Mouse (Mus musculus) lung, postnatal 0 days (tissue): Measurements from ENCODE around the gene Bmp10. TPM values are rescaled to one million over a fixed set of nuclear protein-coding genes. Genes with fewer than 3 reads are reported as not detected.
"Not testable (repeated sequence)": the region's sequence is repeated elsewhere in the genome, so short reads cannot be mapped to it uniquely, and the experiment has no call there.

Experiments used
- ATAC-seq: fragments of 200-750 bp; cut with Nextera tagmentation; 2 replicates; pipeline ENCODE4 v1.8.0; 2017; ENCODE audit warnings: moderate library complexity
- DNase-seq: peaks from one replicate; pipeline ENCODE4 v3.0.0-alpha.2; 2016; ENCODE audit warnings: low spot score
- H3K27ac ChIP-seq: fragments of 300-500 bp; sonication (generic); 2 replicates; pipeline ENCODE4 v1.5.1; 2014; ENCODE audit warnings: antibody characterized with exemption, mild to moderate bottlenecking, low read length, mixed read lengths
- H3K27me3 ChIP-seq: fragments of 300-500 bp; sonication (generic); replicated peaks from 2 replicates; pipeline ENCODE4 v1.6.1; 2014; ENCODE audit warnings: low read length, mixed read lengths; ENCODE audit not compliant: insufficient read depth
- H3K36me3 ChIP-seq: fragments of 300-500 bp; sonication (generic); 2 replicates; pipeline ENCODE4 v1.6.1; 2014; ENCODE audit warnings: low read length, mixed read lengths; ENCODE audit not compliant: insufficient read depth
- H3K4me1 ChIP-seq: fragments of 300-500 bp; sonication (generic); 2 replicates; pipeline ENCODE4 v1.6.1; 2014; ENCODE audit warnings: antibody characterized with exemption, low read depth, low read length, mixed read lengths; ENCODE audit not compliant: insufficient read depth
- H3K4me2 ChIP-seq: fragments of 300-500 bp; sonication (generic); replicated peaks from 2 replicates; pipeline ENCODE4 v1.6.1; 2014; ENCODE audit warnings: low read depth, mild to moderate bottlenecking, low read length, moderate library complexity, mixed read lengths
- H3K4me3 ChIP-seq: fragments of 300-500 bp; sonication (generic); 2 replicates; pipeline ENCODE4 v1.5.1; 2014; ENCODE audit warnings: low read depth, low read length
- H3K9ac ChIP-seq: fragments of 300-500 bp; sonication (generic); replicated peaks from 2 replicates; pipeline ENCODE4 v1.6.1; 2014; ENCODE audit warnings: low read depth, mild to moderate bottlenecking
- H3K9me3 ChIP-seq: fragments of 300-500 bp; sonication (generic); 2 replicates; pipeline ENCODE4 v1.6.1; 2016; ENCODE audit warnings: low read length, mixed read lengths
- CTCF ChIP-seq: IDR thresholded peaks from 2 replicates; pipeline ENCODE4 v1.5.1; 2016; ENCODE audit warnings: antibody characterized with exemption, mild to moderate bottlenecking
- EP300 ChIP-seq: IDR thresholded peaks from 2 replicates; pipeline ENCODE4 v1.6.1; 2016; ENCODE audit warnings: antibody characterized with exemption, mild to moderate bottlenecking, control low read depth
- WGBS: fragments of 180-500 bp; shearing (Covaris S2); extraction: QIAGEN DNeasy Blood & Tissue Kit; methylation state at CpG from one replicate; pipeline ENCODE4 v1.1.7; 2014; 5-methylcytosine and 5-hydroxymethylcytosine counted together
- polyA plus RNA-seq: library from polyadenylated mRNA; unstranded; fragments of >200 nt; fragmentation: Nextera tagmentation; extraction: Ambion mirVana; gene quantifications from 2 replicates; pipeline ENCODE4 v1.2.1, GENCODE M21; 2015

Bmp10 gene
- polyA plus RNA-seq, 1 experiment from 2014 or later = not detected

- WGBS = 20% methylated on average over 6 of the region's 6 CpGs
- H3K27me3 ChIP-seq = no peaks in the 10 kb centered on the region
- no peak overlapping the region for H3K4me2 ChIP-seq
- ATAC-seq (no peak), DNase-seq (no peak)
- H3K27ac ChIP-seq = no peak overlapping the region
- no peak overlapping the region for H3K4me3 ChIP-seq
- no peak overlapping the region for H3K9ac ChIP-seq
- no peaks in the 10 kb centered on the region for H3K9me3 ChIP-seq
- no peaks in the 10 kb centered on the region for H3K4me1 ChIP-seq
- H3K36me3 ChIP-seq = no peaks in the 10 kb centered on the region
- TF ChIP-seq CTCF = no peak
- no peak for TF ChIP-seq EP300
These were observed 26.7 kb downstream of the Bmp10 start for GRCm38 (mm10) chr6:87455507-87455906.

GRCm38 (mm10) chr6:87466221-87466620 is 37.4 kb downstream of the Bmp10 start:
- no peak for TF ChIP-seq EP300
- peak; percentile 93 for TF ChIP-seq CTCF
- ATAC-seq (peak; percentile 35; the same call in 1 of the 2 replicates), DNase-seq (peak; percentile 80)
- H3K4me2 ChIP-seq = no peak overlapping the region
- H3K9me3 ChIP-seq = no peaks in the 10 kb centered on the region
- no peak overlapping the region for H3K27ac ChIP-seq
- WGBS = 17% methylated on average over 12 of the region's 12 CpGs
- H3K9ac ChIP-seq = no peak overlapping the region
- no peaks in the 10 kb centered on the region for H3K27me3 ChIP-seq
- H3K4me3 ChIP-seq = no peak overlapping the region
- no peaks in the 10 kb centered on the region for H3K36me3 ChIP-seq
- H3K4me1 ChIP-seq = no peaks in the 10 kb centered on the region

GRCm38 (mm10) chr6:87467373-87467772 is 38.6 kb downstream of the Bmp10 start:
- ATAC-seq (no peak), DNase-seq (no peak)
- no peak overlapping the region for H3K9ac ChIP-seq
- no peaks in the 10 kb centered on the region for H3K4me1 ChIP-seq
- H3K9me3 ChIP-seq = no peaks in the 10 kb centered on the region
- H3K4me3 ChIP-seq = no peak overlapping the region
- no peak overlapping the region for H3K27ac ChIP-seq
- 92% methylated on average over 1 of the region's 1 CpGs for WGBS
- TF ChIP-seq CTCF (no peak), EP300 (no peak)
- H3K27me3 ChIP-seq = no peaks in the 10 kb centered on the region
- no peak overlapping the region for H3K4me2 ChIP-seq
- H3K36me3 ChIP-seq = no peaks in the 10 kb centered on the region

GRCm38 (mm10) chr6:87468372-87468771 is 39.6 kb downstream of the Bmp10 start:
- ATAC-seq (no peak), DNase-seq (peak; percentile 35)
- Histone ChIP-seq H3K27ac (no peak overlapping the region), H3K4me2 (no peak overlapping the region), H3K27me3 (no peaks in the 10 kb centered on the region), H3K4me1 (no peaks in the 10 kb centered on the region), H3K9ac (no peak overlapping the region), H3K9me3 (no peaks in the 10 kb centered on the region), H3K36me3 (no peaks in the 10 kb centered on the region), H3K4me3 (no peak overlapping the region)
- no peak for TF ChIP-seq CTCF
- TF ChIP-seq EP300 = no peak
- WGBS = 44% methylated on average over 10 of the region's 10 CpGs

GRCm38 (mm10) chr6:87470098-87470497 is 41.3 kb downstream of the Bmp10 start:
- H3K9me3 ChIP-seq, H3K4me3 ChIP-seq, DNase-seq, H3K36me3 ChIP-seq, H3K9ac ChIP-seq, H3K4me1 ChIP-seq, H3K27me3 ChIP-seq, ATAC-seq, H3K4me2 ChIP-seq, H3K27ac ChIP-seq: not testable (repeated sequence)
- 88% methylated on average over 12 of the region's 12 CpGs for WGBS

- no peak overlapping the region for H3K9ac ChIP-seq
- no peak overlapping the region for H3K4me3 ChIP-seq
- H3K27me3 ChIP-seq = no peaks in the 10 kb centered on the region
- DNase-seq (no peak), ATAC-seq (no peak)
- H3K36me3 ChIP-seq = no peaks in the 10 kb centered on the region
- no peaks in the 10 kb centered on the region for H3K9me3 ChIP-seq
- WGBS = 94% methylated on average over 5 of the region's 5 CpGs
- H3K4me1 ChIP-seq = no peaks in the 10 kb centered on the region
- H3K27ac ChIP-seq = no peak overlapping the region
- TF ChIP-seq EP300 = no peak
- no peak for TF ChIP-seq CTCF
- no peak overlapping the region for H3K4me2 ChIP-seq
These were observed 46.4 kb downstream of the Bmp10 start for GRCm38 (mm10) chr6:87475223-87475622.

- Histone ChIP-seq H3K4me3 (no peak overlapping the region), H3K36me3 (no peaks in the 10 kb centered on the region), H3K9ac (no peak overlapping the region), H3K27me3 (no peaks in the 10 kb centered on the region), H3K4me1 (no peaks in the 10 kb centered on the region), H3K9me3 (no peaks in the 10 kb centered on the region), H3K4me2 (no peak overlapping the region), H3K27ac (no peak overlapping the region)
- ATAC-seq = no peak
- no peak for DNase-seq
- 37% methylated on average over 4 of the region's 4 CpGs for WGBS
- no peak for TF ChIP-seq EP300
- no peak for TF ChIP-seq CTCF
These were observed 50.1 kb downstream of the Bmp10 start for GRCm38 (mm10) chr6:87478847-87479246.
